Mouse (Mus musculus): Measurements from ENCODE around the gene B3galt4. TPM values are rescaled to one million over a fixed set of nuclear protein-coding genes. Genes with fewer than 3 reads are reported as not detected.

Gene B3galt4
- polyA plus RNA-seq, 1 experiment: 8.4 TPM

DNA sequence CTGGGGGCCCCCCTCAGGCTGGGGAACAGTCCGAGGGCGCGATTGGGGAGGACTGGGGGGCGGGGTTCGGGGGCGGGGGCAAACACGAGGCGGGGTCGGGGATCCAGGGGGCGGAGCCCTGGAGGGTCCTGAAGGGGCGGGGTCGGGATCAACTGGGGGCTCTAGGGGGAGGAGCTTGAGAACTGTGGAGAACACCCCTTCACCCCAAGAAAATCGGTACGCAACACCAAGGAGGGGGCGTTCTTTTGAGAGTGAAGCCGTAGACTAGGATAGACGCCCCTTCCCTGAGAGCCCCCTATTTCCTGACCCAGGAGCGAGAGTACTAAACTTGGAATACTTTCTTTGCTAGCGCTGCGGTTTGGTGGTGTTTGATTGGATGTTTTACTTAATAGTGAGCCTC is 35.0 kb downstream of the B3galt4 start:
- no peak for TF ChIP-seq POLR2A (IDR thresholded peaks at IDR 0.05; ENCODE audit: borderline replicate concordance, insufficient read depth, low read length)
- no peak for TF ChIP-seq CTCF (IDR thresholded peaks at IDR 0.05; ENCODE audit: borderline replicate concordance, insufficient read depth, low read depth, low read length)
- DNase-seq: peak in 1 of 2 experiments; percentile 57
- WGBS: 1% methylated on average over 15 of the region's 20 CpGs
- peaks cover 11% of the 10 kb centered on the region for H3K4me1 ChIP-seq (ENCODE audit: control insufficient read depth, insufficient read depth, low read length)
- H3K4me3 ChIP-seq (replicated peaks; ENCODE audit: insufficient read depth, low read depth, low read length): peak overlapping the region; percentile 68
- no peaks in the 10 kb centered on the region for H3K27me3 ChIP-seq (ENCODE audit: control insufficient read depth, insufficient read depth, low read length)
- no peak overlapping the region for H3K27ac ChIP-seq (ENCODE audit: insufficient read depth, low read length)

- Histone ChIP-seq H3K27me3 (ENCODE audit: control insufficient read depth, insufficient read depth, low read length) (no peaks in the 10 kb centered on the region), H3K4me1 (ENCODE audit: control insufficient read depth, insufficient read depth, low read length) (peaks cover 11% of the 10 kb centered on the region), H3K27ac (ENCODE audit: insufficient read depth, low read length) (no peak within 1 kb of the TSS), H3K4me3 (replicated peaks; ENCODE audit: insufficient read depth, low read depth, low read length) (peak within 1 kb of the TSS; percentile 68)
- DNase-seq: peak; percentile 98 to 99
- TF ChIP-seq POLR2A (IDR thresholded peaks at IDR 0.05; ENCODE audit: borderline replicate concordance, insufficient read depth, low read length) (no peak), CTCF (IDR thresholded peaks at IDR 0.05; ENCODE audit: borderline replicate concordance, insufficient read depth, low read depth, low read length) (no peak)
- WGBS: under 1% methylated on average over 34 of the region's 34 CpGs
Measured at GRCm38 (mm10) chr17:33915671-33916250, 35.5 kb downstream of the B3galt4 start, which contains the start of the genes Tapbp and Zbtb22. Gene Tapbp, plus strand, starts transcription at chr17:33915899. Gene Zbtb22, plus strand, starts transcription at chr17:33915904.

GRCm38 (mm10) chr17:33914969-33915391 is 36.3 kb downstream of the B3galt4 start:
- Histone ChIP-seq H3K27me3 (ENCODE audit: control insufficient read depth, insufficient read depth, low read length) (no peaks in the 10 kb centered on the region), H3K4me3 (replicated peaks; ENCODE audit: insufficient read depth, low read depth, low read length) (no peak overlapping the region), H3K4me1 (ENCODE audit: control insufficient read depth, insufficient read depth, low read length) (peaks cover 11% of the 10 kb centered on the region), H3K27ac (ENCODE audit: insufficient read depth, low read length) (no peak overlapping the region)
- peak in 1 of 2 experiments; percentile 28 for DNase-seq
- TF ChIP-seq CTCF (IDR thresholded peaks at IDR 0.05; ENCODE audit: borderline replicate concordance, insufficient read depth, low read depth, low read length): no peak
- no peak for TF ChIP-seq POLR2A (IDR thresholded peaks at IDR 0.05; ENCODE audit: borderline replicate concordance, insufficient read depth, low read length)
- WGBS: 57% methylated on average over 13 of the region's 13 CpGs

- H3K4me1 ChIP-seq (ENCODE audit: control insufficient read depth, insufficient read depth, low read length): peaks cover 9% of the 10 kb centered on the region
- no peaks in the 10 kb centered on the region for H3K27me3 ChIP-seq (ENCODE audit: control insufficient read depth, insufficient read depth, low read length)
- peak in 1 of 2 experiments; percentile 17 for DNase-seq
- 88% methylated on average over 8 of the region's 8 CpGs for WGBS
- TF ChIP-seq CTCF (IDR thresholded peaks at IDR 0.05; ENCODE audit: borderline replicate concordance, insufficient read depth, low read depth, low read length) (no peak), POLR2A (IDR thresholded peaks at IDR 0.05; ENCODE audit: borderline replicate concordance, insufficient read depth, low read length) (no peak)
- H3K4me3 ChIP-seq (replicated peaks; ENCODE audit: insufficient read depth, low read depth, low read length): no peak overlapping the region
- no peak overlapping the region for H3K27ac ChIP-seq (ENCODE audit: insufficient read depth, low read length)
Measured at GRCm38 (mm10) chr17:33913905-33914304, 37.4 kb downstream of the B3galt4 start.

DNA sequence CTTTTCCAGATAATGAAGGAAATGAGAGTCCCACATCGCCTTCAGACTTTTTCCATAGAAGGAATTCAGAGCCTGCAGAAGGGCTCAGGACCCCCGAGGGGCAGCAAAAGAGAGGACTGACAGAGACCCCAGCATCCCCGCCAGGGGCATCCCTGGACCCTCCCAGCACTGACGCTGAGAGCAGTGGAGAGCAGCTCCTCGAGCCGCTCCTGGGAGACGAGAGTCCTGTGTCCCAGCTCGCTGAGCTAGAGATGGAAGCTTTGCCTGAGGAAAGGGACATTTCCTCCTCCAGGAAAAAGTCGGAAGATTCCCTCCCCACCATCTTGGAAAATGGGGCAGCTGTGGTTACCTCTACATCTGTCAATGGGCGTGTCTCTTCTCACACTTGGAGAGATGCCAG is 38.0 kb downstream of the B3galt4 start:
- no peak overlapping the region for H3K27ac ChIP-seq (ENCODE audit: insufficient read depth, low read length)
- no peaks in the 10 kb centered on the region for H3K27me3 ChIP-seq (ENCODE audit: control insufficient read depth, insufficient read depth, low read length)
- TF ChIP-seq CTCF (IDR thresholded peaks at IDR 0.05; ENCODE audit: borderline replicate concordance, insufficient read depth, low read depth, low read length) (no peak), POLR2A (IDR thresholded peaks at IDR 0.05; ENCODE audit: borderline replicate concordance, insufficient read depth, low read length) (no peak)
- WGBS: 75% methylated on average over 10 of the region's 10 CpGs
- H3K4me1 ChIP-seq (ENCODE audit: control insufficient read depth, insufficient read depth, low read length): peaks cover 7% of the 10 kb centered on the region
- DNase-seq: peak in 1 of 2 experiments; percentile 11
- no peak overlapping the region for H3K4me3 ChIP-seq (replicated peaks; ENCODE audit: insufficient read depth, low read depth, low read length)

GRCm38 (mm10) chr17:33911813-33912414 is 39.4 kb downstream of the B3galt4 start:
- 84% methylated on average over 28 of the region's 28 CpGs for WGBS
- DNase-seq: peak in 1 of 2 experiments; percentile 28
- Histone ChIP-seq H3K4me3 (replicated peaks; ENCODE audit: insufficient read depth, low read depth, low read length) (no peak overlapping the region), H3K27ac (ENCODE audit: insufficient read depth, low read length) (no peak overlapping the region), H3K27me3 (ENCODE audit: control insufficient read depth, insufficient read depth, low read length) (no peaks in the 10 kb centered on the region), H3K4me1 (ENCODE audit: control insufficient read depth, insufficient read depth, low read length) (peaks cover 2% of the 10 kb centered on the region)
- TF ChIP-seq POLR2A (IDR thresholded peaks at IDR 0.05; ENCODE audit: borderline replicate concordance, insufficient read depth, low read length): no peak
- no peak for TF ChIP-seq CTCF (IDR thresholded peaks at IDR 0.05; ENCODE audit: borderline replicate concordance, insufficient read depth, low read depth, low read length)

GRCm38 (mm10) chr17:33911052-33911812 is 40.1 kb downstream of the B3galt4 start:
- WGBS: 86% methylated on average over 31 of the region's 31 CpGs
- TF ChIP-seq POLR2A (IDR thresholded peaks at IDR 0.05; ENCODE audit: borderline replicate concordance, insufficient read depth, low read length) (no peak), CTCF (IDR thresholded peaks at IDR 0.05; ENCODE audit: borderline replicate concordance, insufficient read depth, low read depth, low read length) (no peak)
- Histone ChIP-seq H3K4me3 (replicated peaks; ENCODE audit: insufficient read depth, low read depth, low read length) (no peak overlapping the region), H3K27me3 (ENCODE audit: control insufficient read depth, insufficient read depth, low read length) (no peaks in the 10 kb centered on the region), H3K27ac (ENCODE audit: insufficient read depth, low read length) (no peak overlapping the region), H3K4me1 (ENCODE audit: control insufficient read depth, insufficient read depth, low read length) (no peaks in the 10 kb centered on the region; the same call in 1 of the 2 replicates)
- DNase-seq: peak in 1 of 2 experiments; percentile 22
